Mouse (Mus musculus): ENCODE data around the gene Vmn1r12. TPM values are rescaled to one million over a fixed set of nuclear protein-coding genes. Genes with fewer than 3 reads are reported as not detected.
"Not testable (repeated sequence)": the region's sequence is repeated elsewhere in the genome, so short reads cannot be mapped to it uniquely, and the experiment has no call there.

Gene Vmn1r12
- not detected in 2 replicates for total RNA-seq (2012; rRNA removed)

DNA sequence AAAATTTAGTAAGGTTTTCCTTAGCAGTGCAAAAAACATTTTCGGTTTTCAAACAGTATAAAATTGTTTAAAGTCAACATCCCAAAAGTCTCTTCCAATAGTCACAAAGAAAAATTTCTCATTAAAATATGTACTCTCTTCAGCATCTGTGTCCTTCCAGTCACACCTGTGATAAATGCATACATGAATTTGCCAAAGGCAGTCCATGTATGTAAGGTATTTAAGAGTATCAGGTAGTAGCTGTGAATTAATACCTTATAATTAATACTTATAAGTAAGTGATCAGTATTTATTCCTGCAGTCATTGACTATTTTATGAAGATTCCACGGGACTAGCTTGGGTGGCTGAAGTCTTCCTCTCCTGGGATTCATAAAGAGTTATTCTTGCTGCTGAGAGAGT is at the start of gene Vmn1r12:
Vmn1r12 (plus strand) TSS at position 301 of the 400 bp plus-strand sequence.
- no peak for DNase-seq (ENCODE audit: low read depth, low spot score)
- Histone ChIP-seq H3K9ac (ENCODE audit: insufficient read depth, low read depth, low read length, poor library complexity, severe bottlenecking) (no peak within 1 kb of the TSS), H3K9me3 (ENCODE audit: control insufficient read depth, insufficient read depth, low read depth, low read length) (no peaks in the 10 kb centered on the region), H3K27ac (ENCODE audit: insufficient read depth, low read depth, low read length, poor library complexity, severe bottlenecking) (no peak within 1 kb of the TSS), H3K36me3 (ENCODE audit: control insufficient read depth, insufficient read depth, low read length, poor library complexity, severe bottlenecking) (no peaks in the 10 kb centered on the region), H3K4me3 (ENCODE audit: insufficient read depth in 1 of 2, low read depth in 1 of 2, low read length in 2 of 2, poor library complexity in 1 of 2, severe bottlenecking in 1 of 2) (no peak within 1 kb of the TSS), H3K4me1 (ENCODE audit: control insufficient read depth in 2 of 2, insufficient read depth in 2 of 2, low read length in 2 of 2, poor library complexity in 1 of 2) (no peaks in the 10 kb centered on the region)
- no peak for TF ChIP-seq HCFC1 (IDR thresholded peaks at IDR 0.05; ENCODE audit: borderline replicate concordance, insufficient read depth, low read length)
- no peak for TF ChIP-seq ZC3H11A (IDR thresholded peaks at IDR 0.05; ENCODE audit: borderline replicate concordance, low read depth, low read length)
- no peak for TF ChIP-seq MAFK (IDR thresholded peaks at IDR 0.05; ENCODE audit: insufficient read depth, low read depth, low read length)
- no peak for TF ChIP-seq CHD2 (IDR thresholded peaks at IDR 0.05; ENCODE audit: low read depth, low read length)
- TF ChIP-seq ZNF384 (IDR thresholded peaks at IDR 0.05; ENCODE audit: low read depth, low read length), result no peak
- in situ Hi-C loops (cut with MboI; ENCODE audit: low sequenced_read_pairs in 2 of 2, unreplicated experiment in 2 of 2), result no loop called here

DNA sequence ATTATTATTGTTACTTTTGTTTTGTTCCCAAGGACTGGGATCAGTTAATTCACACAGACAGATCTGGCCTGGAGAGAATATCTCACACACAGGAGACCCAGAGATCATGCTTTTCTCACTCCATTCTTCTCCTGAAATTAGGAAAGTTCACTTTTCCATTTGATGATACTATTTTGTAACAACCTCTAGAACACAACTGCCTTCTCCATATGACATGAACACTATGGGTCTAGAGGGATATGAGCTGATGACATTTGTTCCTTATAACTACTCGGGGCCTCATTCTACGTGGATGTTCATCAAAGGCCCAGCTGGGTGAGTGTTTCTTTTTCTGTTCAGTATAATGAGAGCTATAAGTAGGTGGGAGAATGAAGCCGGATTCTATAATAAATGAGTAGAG is 47.6 kb upstream of the Vmn1r12 start, which contains the start of gene Vmn1r10:
Vmn1r10 (plus strand) TSS at position 301 of the 400 bp plus-strand sequence.
- H3K9ac ChIP-seq (ENCODE audit: insufficient read depth, low read depth, low read length, poor library complexity, severe bottlenecking), result no peak within 1 kb of the TSS
- no peak within 1 kb of the TSS for H3K4me3 ChIP-seq (ENCODE audit: insufficient read depth in 1 of 2, low read depth in 1 of 2, low read length in 2 of 2, poor library complexity in 1 of 2, severe bottlenecking in 1 of 2)
- no peaks in the 10 kb centered on the region for H3K36me3 ChIP-seq (ENCODE audit: control insufficient read depth, insufficient read depth, low read length, poor library complexity, severe bottlenecking)
- no peaks in the 10 kb centered on the region for H3K4me1 ChIP-seq (ENCODE audit: control insufficient read depth in 2 of 2, insufficient read depth in 2 of 2, low read length in 2 of 2, poor library complexity in 1 of 2)
- no peaks in the 10 kb centered on the region for H3K9me3 ChIP-seq (ENCODE audit: control insufficient read depth, insufficient read depth, low read depth, low read length)
- no peak for TF ChIP-seq ZNF384 (IDR thresholded peaks at IDR 0.05; ENCODE audit: low read depth, low read length)
- TF ChIP-seq CHD2 (IDR thresholded peaks at IDR 0.05; ENCODE audit: low read depth, low read length), result no peak
- TF ChIP-seq MAFK (IDR thresholded peaks at IDR 0.05; ENCODE audit: insufficient read depth, low read depth, low read length), result no peak
- TF ChIP-seq HCFC1 (IDR thresholded peaks at IDR 0.05; ENCODE audit: borderline replicate concordance, insufficient read depth, low read length), result no peak
- no peak for TF ChIP-seq ZC3H11A (IDR thresholded peaks at IDR 0.05; ENCODE audit: borderline replicate concordance, low read depth, low read length)
- in situ Hi-C loops (cut with MboI; ENCODE audit: low sequenced_read_pairs in 2 of 2, unreplicated experiment in 2 of 2), result no loop called here
- no peak within 1 kb of the TSS for H3K27ac ChIP-seq (ENCODE audit: insufficient read depth, low read depth, low read length, poor library complexity, severe bottlenecking)
- no peak for DNase-seq (ENCODE audit: low read depth, low spot score)

DNA sequence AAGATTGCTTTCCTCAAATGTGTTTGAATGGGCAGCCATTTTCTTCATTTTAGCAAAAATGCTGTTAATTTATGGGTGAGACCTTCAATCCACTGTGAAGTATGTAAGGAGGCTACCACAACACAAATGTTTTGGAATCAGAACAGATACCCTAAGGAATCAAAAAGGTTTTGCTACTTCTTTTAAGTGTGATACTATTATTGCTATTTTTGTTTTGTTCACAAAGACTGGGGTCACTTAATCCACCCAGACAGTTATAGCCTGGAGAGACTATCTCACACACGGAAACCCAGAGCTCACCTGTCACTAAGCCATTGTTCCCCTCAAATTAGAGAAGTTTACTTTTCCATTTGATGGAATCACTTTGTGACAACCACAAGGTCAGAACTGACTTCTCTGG is 23.6 kb upstream of the Vmn1r12 start, which contains the start of gene Vmn1r11:
Vmn1r11 (plus strand) TSS at position 301 of the 400 bp plus-strand sequence.
- no peaks in the 10 kb centered on the region for H3K36me3 ChIP-seq (ENCODE audit: control insufficient read depth, insufficient read depth, low read length, poor library complexity, severe bottlenecking)
- H3K9ac ChIP-seq (ENCODE audit: insufficient read depth, low read depth, low read length, poor library complexity, severe bottlenecking), result no peak within 1 kb of the TSS
- H3K4me1 ChIP-seq (ENCODE audit: control insufficient read depth in 2 of 2, insufficient read depth in 2 of 2, low read length in 2 of 2, poor library complexity in 1 of 2), result no peaks in the 10 kb centered on the region
- in situ Hi-C loops (cut with MboI; ENCODE audit: low sequenced_read_pairs in 2 of 2, unreplicated experiment in 2 of 2), result no loop called here
- H3K4me3 ChIP-seq (ENCODE audit: insufficient read depth in 1 of 2, low read depth in 1 of 2, low read length in 2 of 2, poor library complexity in 1 of 2, severe bottlenecking in 1 of 2), result no peak within 1 kb of the TSS
- DNase-seq (ENCODE audit: low read depth, low spot score), result no peak
- no peak within 1 kb of the TSS for H3K27ac ChIP-seq (ENCODE audit: insufficient read depth, low read depth, low read length, poor library complexity, severe bottlenecking)
- H3K9me3 ChIP-seq (ENCODE audit: control insufficient read depth, insufficient read depth, low read depth, low read length), result no peaks in the 10 kb centered on the region
- TF ChIP-seq HCFC1 (IDR thresholded peaks at IDR 0.05; ENCODE audit: borderline replicate concordance, insufficient read depth, low read length), result no peak
- TF ChIP-seq ZC3H11A (IDR thresholded peaks at IDR 0.05; ENCODE audit: borderline replicate concordance, low read depth, low read length), result no peak
- TF ChIP-seq MAFK (IDR thresholded peaks at IDR 0.05; ENCODE audit: insufficient read depth, low read depth, low read length), result no peak
- TF ChIP-seq ZNF384 (IDR thresholded peaks at IDR 0.05; ENCODE audit: low read depth, low read length), result no peak
- TF ChIP-seq CHD2 (IDR thresholded peaks at IDR 0.05; ENCODE audit: low read depth, low read length), result no peak

DNA sequence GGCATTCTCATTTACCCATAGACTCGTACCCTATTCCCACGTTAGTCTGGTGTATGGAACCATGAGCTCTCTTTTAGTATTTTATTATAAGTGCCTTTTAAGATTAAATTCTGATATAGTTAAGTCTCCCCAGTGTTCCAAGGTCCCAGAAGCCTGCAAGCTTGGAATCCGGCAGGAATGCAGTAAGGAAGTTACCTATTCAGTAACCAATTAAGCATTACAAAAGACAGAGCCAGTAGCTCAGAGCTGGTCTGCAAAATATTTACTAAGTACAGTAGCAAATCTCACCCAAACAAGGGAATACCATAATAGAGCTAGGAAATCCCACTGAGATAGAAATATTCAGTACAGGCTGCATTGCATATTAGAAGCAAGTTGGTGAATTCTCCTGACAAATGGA is 33.3 kb downstream of the Vmn1r12 start:
- in situ Hi-C loops (cut with MboI; ENCODE audit: low sequenced_read_pairs in 2 of 2, unreplicated experiment in 2 of 2); H3K4me3 ChIP-seq (ENCODE audit: insufficient read depth in 1 of 2, low read depth in 1 of 2, low read length in 2 of 2, poor library complexity in 1 of 2, severe bottlenecking in 1 of 2); H3K9me3 ChIP-seq (ENCODE audit: control insufficient read depth, insufficient read depth, low read depth, low read length); H3K36me3 ChIP-seq (ENCODE audit: control insufficient read depth, insufficient read depth, low read length, poor library complexity, severe bottlenecking); DNase-seq (ENCODE audit: low read depth, low spot score); H3K27ac ChIP-seq (ENCODE audit: insufficient read depth, low read depth, low read length, poor library complexity, severe bottlenecking); H3K9ac ChIP-seq (ENCODE audit: insufficient read depth, low read depth, low read length, poor library complexity, severe bottlenecking); H3K4me1 ChIP-seq (ENCODE audit: control insufficient read depth in 2 of 2, insufficient read depth in 2 of 2, low read length in 2 of 2, poor library complexity in 1 of 2): not testable (repeated sequence)

DNA sequence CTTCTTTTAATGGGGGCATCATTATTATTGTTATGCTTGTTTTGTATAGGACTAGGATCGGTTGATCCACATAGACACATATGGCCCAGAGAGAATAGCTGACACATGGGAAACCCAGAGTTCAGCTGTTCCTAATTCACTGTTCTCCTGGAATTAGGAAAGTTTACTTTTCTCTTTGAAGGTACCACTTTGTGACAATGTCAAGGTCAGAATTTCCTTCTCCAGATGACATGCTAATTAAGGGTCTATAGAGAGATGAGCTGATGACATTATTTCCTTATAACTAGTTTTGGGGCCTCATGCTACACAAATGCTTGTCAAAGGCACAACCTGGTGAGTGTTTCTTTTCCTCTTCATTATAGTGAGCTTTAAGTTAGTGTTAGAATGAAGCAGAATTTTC is 46.3 kb downstream of the Vmn1r12 start, which contains the start of gene Vmn1r13:
Vmn1r13 (plus strand) TSS at position 301 of the 400 bp plus-strand sequence.
- H3K36me3 ChIP-seq (ENCODE audit: control insufficient read depth, insufficient read depth, low read length, poor library complexity, severe bottlenecking); H3K4me3 ChIP-seq (ENCODE audit: insufficient read depth in 1 of 2, low read depth in 1 of 2, low read length in 2 of 2, poor library complexity in 1 of 2, severe bottlenecking in 1 of 2); in situ Hi-C loops (cut with MboI; ENCODE audit: low sequenced_read_pairs in 2 of 2, unreplicated experiment in 2 of 2); H3K9ac ChIP-seq (ENCODE audit: insufficient read depth, low read depth, low read length, poor library complexity, severe bottlenecking); H3K27ac ChIP-seq (ENCODE audit: insufficient read depth, low read depth, low read length, poor library complexity, severe bottlenecking); DNase-seq (ENCODE audit: low read depth, low spot score); H3K4me1 ChIP-seq (ENCODE audit: control insufficient read depth in 2 of 2, insufficient read depth in 2 of 2, low read length in 2 of 2, poor library complexity in 1 of 2); H3K9me3 ChIP-seq (ENCODE audit: control insufficient read depth, insufficient read depth, low read depth, low read length): not testable (repeated sequence)

Other genes starting within 250 kb of the Vmn1r12 start
- 15.6 and 17.7 TPM in 2 replicates for gene Nt5c3, start 233.0 kb upstream of the Vmn1r12 start, total RNA-seq (2012; rRNA removed)
- gene Vmn1r4, start 232.9 kb upstream of the Vmn1r12 start, total RNA-seq (2012; rRNA removed), result 0.36 TPM in 1 of 2 replicates, not detected in the other
- gene Vmn1r5, start 186.6 kb upstream of the Vmn1r12 start, total RNA-seq (2012; rRNA removed), result not detected in 2 replicates
- gene Vmn1r6, start 159.7 kb upstream of the Vmn1r12 start, total RNA-seq (2012; rRNA removed), result not detected in 2 replicates
- not detected in 2 replicates for gene Vmn1r7, start 131.6 kb upstream of the Vmn1r12 start, total RNA-seq (2012; rRNA removed)
- not detected in 2 replicates for gene Vmn1r8, start 124.6 kb upstream of the Vmn1r12 start, total RNA-seq (2012; rRNA removed)
- not detected in 2 replicates for gene Vmn1r9, start 90.1 kb upstream of the Vmn1r12 start, total RNA-seq (2012; rRNA removed)
- gene Vmn1r10, start 47.5 kb upstream of the Vmn1r12 start, total RNA-seq (2012; rRNA removed), result not detected in 2 replicates
- gene Vmn1r11, start 23.5 kb upstream of the Vmn1r12 start, total RNA-seq (2012; rRNA removed), result not detected in 2 replicates
- not detected in 2 replicates for gene Vmn1r13, start 46.4 kb downstream of the Vmn1r12 start, total RNA-seq (2012; rRNA removed)
- 0.04 and 0.05 TPM in 2 replicates for gene Vmn1r14, start 74.8 kb downstream of the Vmn1r12 start, total RNA-seq (2012; rRNA removed)
- gene Vmn1r15, start 101.0 kb downstream of the Vmn1r12 start, total RNA-seq (2012; rRNA removed), result not detected in 2 replicates
- not detected in 2 replicates for gene Vmn1r16, start 172.6 kb downstream of the Vmn1r12 start, total RNA-seq (2012; rRNA removed)
- gene Vmn1r17, start 206.8 kb downstream of the Vmn1r12 start, total RNA-seq (2012; rRNA removed), result not detected in 2 replicates
- gene Vmn1r18, start 238.9 kb downstream of the Vmn1r12 start, total RNA-seq (2012; rRNA removed), result not detected in 2 replicates
- gene Vmn1r19, start 246.9 kb downstream of the Vmn1r12 start, total RNA-seq (2012; rRNA removed), result not detected in 2 replicates

Data from ES-E14 (cell line).